Mouse (Mus musculus): ENCODE data around the gene Prkar2b. TPM values are rescaled to one million over a fixed set of nuclear protein-coding genes. Genes with fewer than 3 reads are reported as not detected.
A peak's percentile ranks its signal among the peaks of the same experiment; 100 is the strongest.

Prkar2b gene
- total RNA-seq, 1 experiment from 2014 or later = 530 TPM

DNA sequence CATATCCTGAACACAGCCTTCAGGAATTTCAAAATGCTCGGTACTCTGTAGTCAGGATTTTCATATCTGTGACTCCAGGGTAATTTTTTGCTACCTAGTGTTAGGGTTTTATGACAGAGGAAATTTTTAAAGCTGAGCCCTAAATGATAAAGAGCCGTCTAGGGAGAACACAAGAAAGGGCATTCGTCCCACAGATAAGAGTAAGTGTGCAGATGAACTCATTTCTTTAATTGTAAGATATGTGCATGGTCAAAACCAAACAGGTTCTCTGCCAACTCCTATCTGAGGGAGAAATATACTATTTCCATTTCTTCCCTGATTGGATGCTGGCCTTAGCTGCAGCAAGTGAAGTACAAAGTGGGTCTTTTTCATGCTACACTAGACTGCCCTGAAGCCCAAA lies 137.0 kb downstream of the Prkar2b start:
- DNase-seq = no peak

DNA sequence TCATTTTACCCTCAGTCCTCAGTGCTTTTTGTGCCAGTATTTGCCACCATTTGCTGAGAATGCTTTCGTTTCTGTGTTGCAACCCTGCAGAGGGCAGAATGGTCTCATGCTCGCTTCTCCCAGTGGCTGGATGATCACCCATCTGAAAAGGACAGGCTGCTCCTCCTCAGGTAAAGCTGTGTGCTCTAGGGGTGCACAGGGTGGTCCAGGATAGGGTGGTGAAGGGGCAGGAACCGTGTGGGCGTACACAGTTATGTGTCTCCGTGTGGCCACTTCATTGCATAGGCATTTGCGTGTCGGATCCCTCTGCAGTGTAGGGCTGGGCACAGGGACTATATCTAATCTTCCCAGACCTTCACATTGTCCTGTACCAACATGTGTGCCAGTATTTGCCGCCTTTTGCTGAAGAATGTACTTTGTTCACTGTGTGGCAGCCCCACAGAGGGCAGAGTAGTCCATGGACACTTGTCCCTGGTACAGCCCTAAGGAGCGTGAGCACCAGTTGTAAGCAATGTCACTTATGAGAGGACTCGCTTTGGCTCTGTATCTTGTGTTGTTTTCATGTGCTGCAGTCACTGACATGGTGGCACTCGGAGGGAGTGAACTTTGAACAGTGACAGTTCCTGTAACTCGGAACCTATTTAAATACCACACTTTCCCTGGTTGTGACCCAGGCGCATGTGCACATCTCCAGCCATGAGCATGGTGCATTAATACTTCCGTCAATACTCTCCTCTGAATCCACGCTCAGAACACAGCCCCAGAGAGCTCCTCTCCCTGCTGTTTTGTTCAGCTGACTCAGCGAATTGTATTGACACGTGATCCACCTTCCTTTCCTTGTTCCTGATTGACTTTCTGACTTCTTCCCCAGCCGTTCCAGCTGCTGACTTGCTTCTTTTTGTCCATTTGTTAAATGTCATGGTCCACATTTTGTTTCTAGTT lies 140.4 kb downstream of the Prkar2b start:
- DNase-seq = no peak

DNA sequence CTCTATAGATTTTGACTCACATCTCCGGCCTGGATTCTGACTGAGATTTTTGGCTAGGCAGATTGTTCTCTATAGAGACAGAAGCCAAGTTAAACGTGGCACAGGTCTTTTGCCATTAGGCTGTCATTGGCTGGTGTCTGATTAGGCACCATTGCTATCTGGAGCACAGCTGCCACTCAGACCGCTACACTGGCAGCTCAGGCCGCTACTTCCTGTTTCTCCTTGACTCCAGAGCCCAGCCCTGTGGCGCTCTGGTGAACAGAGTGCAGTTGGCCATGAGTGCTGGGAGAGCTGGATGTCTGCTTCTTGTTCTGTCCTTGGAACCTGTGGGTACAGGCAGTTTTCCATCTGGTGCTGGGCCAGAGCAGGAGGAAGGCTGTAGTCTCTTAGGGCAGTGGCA lies 143.9 kb downstream of the Prkar2b start:
- DNase-seq = peak; percentile 83

- DNase-seq = no peak
These were observed 144.4 kb downstream of the Prkar2b start for GRCm38 (mm10) chr12:31916691-31917090.

DNA sequence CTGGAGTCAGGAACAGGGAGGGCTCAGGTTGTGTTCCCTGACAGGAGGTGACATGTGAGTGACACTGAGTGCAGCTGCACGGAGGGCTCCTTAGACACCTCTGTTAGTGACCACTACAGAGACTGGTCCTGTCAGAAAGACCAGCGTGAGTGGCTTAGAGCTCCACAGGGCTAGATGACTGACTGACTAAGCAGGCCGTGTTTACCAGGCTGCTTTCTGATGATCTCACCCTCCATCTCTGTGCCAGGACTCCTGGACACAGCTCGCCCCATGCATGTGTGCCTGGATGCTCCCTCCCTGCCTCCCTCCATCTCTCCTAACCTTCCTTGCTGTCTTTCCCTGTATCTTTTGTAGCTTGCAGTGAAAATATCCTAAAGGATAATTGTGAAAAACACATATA lies 147.5 kb downstream of the Prkar2b start:
- peak; percentile 67 for DNase-seq

DNA sequence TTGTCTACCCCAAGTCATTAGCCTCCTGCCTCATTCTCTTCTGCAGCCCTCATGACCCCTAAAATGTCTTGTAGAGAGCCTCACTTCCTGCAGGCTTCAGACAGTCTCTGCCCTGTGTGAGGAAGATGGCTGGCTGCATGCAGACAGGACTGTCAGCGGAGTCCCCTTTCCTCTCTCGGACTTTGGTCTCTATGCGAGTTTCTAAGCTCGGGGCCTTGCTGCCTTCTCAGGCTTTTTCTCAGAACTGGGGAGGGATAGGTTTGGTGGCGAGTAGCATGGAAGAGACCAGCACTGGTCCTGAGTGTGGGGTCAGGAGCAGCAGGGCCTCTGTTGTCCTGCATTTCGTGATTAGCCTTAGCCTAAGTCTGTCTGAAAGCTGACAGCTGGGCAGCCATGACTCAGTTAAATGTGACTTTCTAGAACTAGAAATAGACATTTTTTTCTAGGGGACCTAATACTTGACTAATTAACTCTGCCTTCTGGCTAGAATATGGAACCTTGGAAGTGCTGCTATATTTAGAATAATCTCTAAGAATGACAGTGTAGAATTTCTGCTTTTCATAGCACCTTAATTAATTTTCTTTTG lies 148.0 kb downstream of the Prkar2b start:
- DNase-seq = no peak

Other genes with a start within 250 kb of the Prkar2b start
- 102 and 113 TPM in 2 replicates for gene Hbp1, start 110.8 kb downstream of the Prkar2b start, total RNA-seq (2021)
- 1.9 and 6.2 TPM in 2 replicates for gene Pik3cg, start 147.4 kb upstream of the Prkar2b start, total RNA-seq (2021)

All from adrenal gland, postnatal 14 days (tissue).